Mouse (Mus musculus) liver, embryonic 11.5 days (tissue): Measurements from ENCODE around the gene Ptms. TPM values are rescaled to one million over a fixed set of nuclear protein-coding genes. Genes with fewer than 3 reads are reported as not detected.

Source experiments
- polyA plus RNA-seq: library from polyadenylated mRNA; unstranded; fragments of >200 nt; fragmentation: Nextera tagmentation; extraction: Ambion mirVana; gene quantifications from 2 replicates; pipeline ENCODE4 v1.2.1, GENCODE M21; 2014

Ptms gene
- polyA plus RNA-seq, 1 experiment from 2014 or later: 80.6 TPM

Other genes with a start within 250 kb of the Ptms start
- 311 and 329 TPM in 2 replicates for gene Emg1, start 207.9 kb downstream of the Ptms start, polyA plus RNA-seq
- 640 and 660 TPM in 2 replicates for gene Phb2, start 207.8 kb downstream of the Ptms start, polyA plus RNA-seq
- gene Ptpn6, start 181.4 kb downstream of the Ptms start, polyA plus RNA-seq: 49.5 and 50.3 TPM in 2 replicates
- 147 and 167 TPM in 2 replicates for gene Grcc10, start 178.7 kb downstream of the Ptms start, polyA plus RNA-seq
- gene Gm45234, start 164.1 kb downstream of the Ptms start, polyA plus RNA-seq: 0.15 TPM in 1 of 2 replicates, not detected in the other
- 4.4 and 5.5 TPM in 2 replicates for gene Atn1, start 163.6 kb downstream of the Ptms start, polyA plus RNA-seq
- 2.1 and 2.6 TPM in 2 replicates for gene Eno2, start 150.4 kb downstream of the Ptms start, polyA plus RNA-seq
- gene Lrrc23, start 140.4 kb downstream of the Ptms start, polyA plus RNA-seq: 0.11 TPM in 1 of 2 replicates, not detected in the other
- 9.5 and 10.4 TPM in 2 replicates for gene Spsb2, start 111.4 kb downstream of the Ptms start, polyA plus RNA-seq
- 1,267 and 1,294 TPM in 2 replicates for gene Tpi1, start 105.8 kb downstream of the Ptms start, polyA plus RNA-seq
- 115 and 118 TPM in 2 replicates for gene Usp5, start 90.6 kb downstream of the Ptms start, polyA plus RNA-seq
- 223 and 224 TPM in 2 replicates for gene Cdca3, start 90.6 kb downstream of the Ptms start, polyA plus RNA-seq
- 0.29 and 0.74 TPM in 2 replicates for gene Gnb3, start 79.8 kb downstream of the Ptms start, polyA plus RNA-seq
- gene P3h3, start 62.4 kb downstream of the Ptms start, polyA plus RNA-seq: 8.6 and 11.3 TPM in 2 replicates
- gene Gpr162, start 56.1 kb downstream of the Ptms start, polyA plus RNA-seq: 0.17 and 0.32 TPM in 2 replicates
- not detected in 2 replicates for gene Cd4, start 31.9 kb downstream of the Ptms start, polyA plus RNA-seq
- gene Lag3, start 8.4 kb downstream of the Ptms start, polyA plus RNA-seq: 0.35 and 0.64 TPM in 2 replicates
- 257 and 264 TPM in 2 replicates for gene Mlf2, start 11.3 kb upstream of the Ptms start, polyA plus RNA-seq
- 147 and 159 TPM in 2 replicates for gene Cops7a, start 45.4 kb upstream of the Ptms start, polyA plus RNA-seq
- gene Pianp, start 76.6 kb upstream of the Ptms start, polyA plus RNA-seq: 0.30 and 0.40 TPM in 2 replicates
- gene Zfp384, start 89.0 kb upstream of the Ptms start, polyA plus RNA-seq: 7.6 and 7.9 TPM in 2 replicates
- 60.0 and 63.8 TPM in 2 replicates for gene Ing4, start 119.7 kb upstream of the Ptms start, polyA plus RNA-seq
- 6.0 and 7.4 TPM in 2 replicates for gene Acrbp, start 129.6 kb upstream of the Ptms start, polyA plus RNA-seq
- 2.6 and 3.2 TPM in 2 replicates for gene Lpar5, start 147.8 kb upstream of the Ptms start, polyA plus RNA-seq
- gene Chd4, start 175.9 kb upstream of the Ptms start, polyA plus RNA-seq: 62.5 and 71.6 TPM in 2 replicates
- gene Nop2, start 211.8 kb upstream of the Ptms start, polyA plus RNA-seq: 114 and 125 TPM in 2 replicates
- gene Iffo1, start 225.1 kb upstream of the Ptms start, polyA plus RNA-seq: 7.7 and 9.9 TPM in 2 replicates
- gene Gapdh, start 246.4 kb upstream of the Ptms start, polyA plus RNA-seq: 2,450 and 2,526 TPM in 2 replicates